Mouse (Mus musculus): ENCODE results near the gene Nutm1.

DNA sequence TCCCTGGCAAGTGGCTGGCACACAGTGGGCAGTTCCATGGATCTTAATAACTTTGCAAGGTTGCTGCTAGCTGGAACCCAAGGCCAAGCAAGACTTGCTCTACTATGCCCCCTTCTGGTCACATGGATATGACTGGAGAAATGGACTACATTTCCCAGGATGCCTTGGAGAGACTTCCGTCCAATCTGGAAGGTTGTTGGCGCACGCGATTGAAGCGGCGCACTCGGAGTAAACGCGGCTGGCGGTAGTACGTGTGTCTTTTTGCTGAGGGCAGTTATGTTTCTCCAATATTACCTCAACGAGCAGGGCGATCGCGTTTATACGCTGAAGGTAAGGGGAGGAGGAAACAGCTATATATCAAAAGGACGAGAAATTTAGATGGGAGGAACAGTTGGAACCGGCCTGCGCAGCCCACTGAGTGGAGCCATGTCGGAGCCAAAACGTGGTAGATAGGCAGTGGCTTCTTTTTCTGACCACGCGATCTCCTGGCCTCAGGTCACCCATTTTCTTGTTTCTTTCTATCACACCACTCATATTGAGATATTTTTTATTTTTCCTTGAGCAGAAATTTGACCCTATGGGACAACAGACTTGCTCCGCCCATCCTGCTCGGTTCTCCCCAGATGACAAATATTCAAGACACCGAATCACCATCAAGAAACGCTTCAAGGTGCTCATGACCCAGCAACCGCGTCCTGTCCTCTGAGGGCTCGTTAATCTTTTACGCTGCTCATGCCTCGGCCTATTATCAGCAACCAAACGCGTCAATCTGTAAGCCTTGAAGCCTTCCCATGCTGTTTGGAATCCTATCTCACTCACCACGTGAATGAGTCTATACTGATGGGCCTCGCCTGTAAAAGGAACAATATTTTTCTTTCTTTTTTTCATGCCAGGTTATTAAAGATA, 2.9 kb upstream of the Nutm1 start, which contains the start of gene Nop10:
- TF ChIP-seq CTCF (IDR thresholded peaks at IDR 0.05; ENCODE audit: low read depth, low read length) (peak; percentile 65), POLR2A (IDR thresholded peaks at IDR 0.05; ENCODE audit: insufficient read depth, low read length) (peak; percentile 100), EP300 (IDR thresholded peaks at IDR 0.05; ENCODE audit: insufficient read depth, low read depth, low read length) (no peak)
